Mouse (Mus musculus): ENCODE results near the gene Abi1. TPM values are rescaled to one million over a fixed set of nuclear protein-coding genes. Genes with fewer than 3 reads are reported as not detected.
A peak's percentile ranks its signal among the peaks of the same experiment; 100 is the strongest.
"Not testable (repeated sequence)": the region's sequence is repeated elsewhere in the genome, so short reads cannot be mapped to it uniquely, and the experiment has no call there.

Gene Abi1
- polyA plus RNA-seq, 1 experiment from 2014 or later: 36.1 TPM

DNA sequence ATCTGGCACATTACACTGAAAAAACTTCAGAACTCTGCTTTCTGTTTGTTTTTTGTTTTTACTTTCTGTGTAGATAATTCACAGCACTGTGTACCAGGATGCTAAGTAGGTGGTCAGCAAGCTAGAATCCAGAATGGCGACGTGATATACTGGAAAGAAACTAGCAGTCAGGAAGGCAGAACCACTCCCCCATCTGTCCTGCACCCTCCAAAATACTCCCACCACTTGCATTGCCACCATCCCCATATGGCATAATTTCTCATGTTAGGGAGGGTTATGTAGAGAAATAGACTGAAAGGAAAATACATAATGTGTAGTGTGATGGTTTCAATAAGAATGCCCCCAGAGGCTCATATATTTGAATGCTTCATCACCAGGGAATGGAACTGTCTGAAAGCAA is 11.8 kb upstream of the Abi1 start:
- 90% methylated on average over 2 of the region's 2 CpGs for WGBS

DNA sequence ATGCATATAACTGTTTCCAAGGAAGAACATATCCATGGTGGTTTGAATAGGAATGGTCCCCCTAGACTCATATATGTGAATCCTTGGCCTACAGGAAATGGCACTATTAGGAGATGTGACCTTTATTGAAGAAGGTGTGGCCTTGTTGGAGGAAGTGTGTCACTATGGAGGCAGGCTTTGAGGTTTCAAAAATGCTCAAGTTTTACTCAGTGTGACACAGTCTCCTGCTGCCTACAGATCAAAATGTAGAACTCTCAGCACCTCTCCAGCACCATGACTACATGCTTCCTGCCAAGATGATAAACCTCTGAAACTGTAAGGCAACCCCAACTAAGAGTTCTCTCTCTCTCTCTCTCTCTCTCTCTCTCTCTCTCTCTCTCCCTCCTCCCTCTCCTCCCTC is 8.0 kb upstream of the Abi1 start:
- no peaks in the 10 kb centered on the region for H3K36me3 ChIP-seq (replicated peaks)
- no peak for DNase-seq (ENCODE audit: extremely low spot score, low spot score)
- H3K9me3 ChIP-seq: no peaks in the 10 kb centered on the region
- H3K4me3 ChIP-seq: no peak overlapping the region
- H3K27me3 ChIP-seq (ENCODE audit: poor library complexity, severe bottlenecking): no peaks in the 10 kb centered on the region
- H3K27ac ChIP-seq: no peak overlapping the region
- H3K4me1 ChIP-seq: no peaks in the 10 kb centered on the region

More for the DNA sequence above, 11.8 kb upstream of the Abi1 start:
- no peaks in the 10 kb centered on the region for H3K4me1 ChIP-seq
- H3K4me3 ChIP-seq: no peak overlapping the region
- no peak for DNase-seq (ENCODE audit: extremely low spot score, low spot score)
- no peaks in the 10 kb centered on the region for H3K27me3 ChIP-seq (ENCODE audit: poor library complexity, severe bottlenecking)
- H3K27ac ChIP-seq: no peak overlapping the region
- H3K9me3 ChIP-seq: no peaks in the 10 kb centered on the region
- no peaks in the 10 kb centered on the region for H3K36me3 ChIP-seq (replicated peaks)

DNA sequence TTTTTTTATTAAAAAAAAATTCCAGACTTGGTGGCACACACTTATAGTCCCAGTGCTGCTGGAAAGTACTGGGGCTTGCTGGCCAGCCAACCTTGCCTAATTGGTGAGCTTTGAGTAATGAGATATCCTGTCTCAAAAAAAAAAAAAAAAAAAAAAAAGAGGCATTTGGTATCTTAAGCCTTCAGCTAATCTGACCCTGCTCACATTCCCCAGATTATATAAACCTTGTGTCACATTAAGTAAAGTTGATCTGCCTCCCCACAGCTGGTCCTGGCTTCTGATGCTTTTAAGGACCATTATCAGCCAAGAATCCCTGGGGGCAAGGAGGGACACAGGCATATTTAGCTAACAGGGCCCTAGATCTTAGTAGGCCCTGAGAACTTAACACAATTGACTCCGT is 5.7 kb upstream of the Abi1 start:
- H3K27ac ChIP-seq: no peak overlapping the region

DNA sequence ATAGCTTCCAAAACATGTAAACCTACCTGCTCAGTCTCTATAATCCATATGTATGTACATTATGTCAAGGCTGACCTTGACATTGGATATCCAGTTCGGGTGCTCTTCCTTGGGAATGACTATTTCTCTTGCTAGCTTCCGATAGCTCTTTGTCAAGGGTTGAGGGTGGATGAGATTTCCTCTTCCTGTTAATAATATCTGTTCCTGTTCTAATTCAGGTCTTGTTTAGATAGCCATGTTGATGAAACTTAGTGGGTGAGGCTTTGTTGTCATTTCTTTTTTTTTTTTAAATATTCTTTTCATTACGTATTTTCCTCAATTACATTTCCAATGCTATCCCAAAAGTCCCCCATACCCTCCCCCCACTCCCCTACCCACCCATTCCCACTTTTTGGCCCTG is 2.1 kb upstream of the Abi1 start:
- DNase-seq (ENCODE audit: extremely low spot score, low spot score): no peak
- Histone ChIP-seq H3K9me3 (no peaks in the 10 kb centered on the region), H3K27me3 (ENCODE audit: poor library complexity, severe bottlenecking) (no peaks in the 10 kb centered on the region), H3K27ac (no peak overlapping the region), H3K36me3 (replicated peaks) (no peaks in the 10 kb centered on the region), H3K4me3 (no peak overlapping the region), H3K4me1 (peaks cover 11% of the 10 kb centered on the region)
- 87% methylated on average over 3 of the region's 3 CpGs for WGBS

More for the DNA sequence above, 5.7 kb upstream of the Abi1 start:
- no peaks in the 10 kb centered on the region for H3K36me3 ChIP-seq (replicated peaks)
- H3K9me3 ChIP-seq: no peaks in the 10 kb centered on the region
- H3K27me3 ChIP-seq (ENCODE audit: poor library complexity, severe bottlenecking): no peaks in the 10 kb centered on the region
- WGBS: 38% methylated on average over 1 of the region's 1 CpGs
- H3K4me3 ChIP-seq: no peak overlapping the region
- no peaks in the 10 kb centered on the region for H3K4me1 ChIP-seq
- DNase-seq (ENCODE audit: extremely low spot score, low spot score): no peak

DNA sequence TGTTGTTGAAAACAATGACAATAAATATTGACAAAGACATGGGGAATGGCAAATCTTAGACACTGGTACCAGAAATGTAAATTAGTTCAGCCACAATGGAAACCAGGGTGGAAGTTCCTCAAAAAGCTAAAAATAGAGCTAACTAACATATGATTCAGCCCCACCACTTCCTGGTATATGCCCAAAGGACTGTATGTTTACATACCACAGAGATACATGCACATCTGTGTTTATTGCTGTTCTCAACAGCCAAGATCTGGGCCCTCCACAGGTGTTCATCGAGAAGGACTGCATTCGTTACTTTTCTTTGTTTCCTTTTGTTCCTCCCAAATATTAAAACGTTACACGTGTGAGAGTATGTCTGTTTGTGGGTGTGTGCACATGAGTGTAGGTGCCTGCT is 1.4 kb upstream of the Abi1 start:
- 85% methylated on average over 4 of the region's 4 CpGs for WGBS
- H3K27me3 ChIP-seq (ENCODE audit: poor library complexity, severe bottlenecking): no peaks in the 10 kb centered on the region
- H3K27ac ChIP-seq: no peak overlapping the region
- peaks cover 13% of the 10 kb centered on the region for H3K4me1 ChIP-seq
- no peak overlapping the region for H3K4me3 ChIP-seq
- no peaks in the 10 kb centered on the region for H3K36me3 ChIP-seq (replicated peaks)
- H3K9me3 ChIP-seq: no peaks in the 10 kb centered on the region
- no peak for DNase-seq (ENCODE audit: extremely low spot score, low spot score)

DNA sequence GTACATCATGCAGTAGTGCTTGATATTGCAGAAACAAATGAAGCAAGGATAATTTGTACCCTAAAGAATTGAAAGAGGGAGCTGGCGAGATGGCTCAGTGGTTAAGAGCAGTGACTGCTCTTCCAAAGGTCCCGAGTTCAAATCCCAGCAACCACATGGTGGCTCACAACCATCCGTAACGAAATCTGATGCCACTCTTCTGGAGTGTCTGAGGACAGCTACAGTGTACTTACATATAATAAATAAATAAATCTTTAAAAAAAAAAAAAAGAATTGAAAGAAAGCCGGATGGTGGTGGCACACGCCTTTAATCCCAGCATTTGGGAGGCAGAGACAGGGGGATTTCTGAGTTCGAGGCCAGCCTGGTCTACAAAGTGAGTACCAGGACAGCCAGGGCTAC is 649 bp upstream of the Abi1 start:
- H3K36me3 ChIP-seq (replicated peaks): not testable (repeated sequence)
- WGBS: 95% methylated on average over 7 of the region's 7 CpGs

DNA sequence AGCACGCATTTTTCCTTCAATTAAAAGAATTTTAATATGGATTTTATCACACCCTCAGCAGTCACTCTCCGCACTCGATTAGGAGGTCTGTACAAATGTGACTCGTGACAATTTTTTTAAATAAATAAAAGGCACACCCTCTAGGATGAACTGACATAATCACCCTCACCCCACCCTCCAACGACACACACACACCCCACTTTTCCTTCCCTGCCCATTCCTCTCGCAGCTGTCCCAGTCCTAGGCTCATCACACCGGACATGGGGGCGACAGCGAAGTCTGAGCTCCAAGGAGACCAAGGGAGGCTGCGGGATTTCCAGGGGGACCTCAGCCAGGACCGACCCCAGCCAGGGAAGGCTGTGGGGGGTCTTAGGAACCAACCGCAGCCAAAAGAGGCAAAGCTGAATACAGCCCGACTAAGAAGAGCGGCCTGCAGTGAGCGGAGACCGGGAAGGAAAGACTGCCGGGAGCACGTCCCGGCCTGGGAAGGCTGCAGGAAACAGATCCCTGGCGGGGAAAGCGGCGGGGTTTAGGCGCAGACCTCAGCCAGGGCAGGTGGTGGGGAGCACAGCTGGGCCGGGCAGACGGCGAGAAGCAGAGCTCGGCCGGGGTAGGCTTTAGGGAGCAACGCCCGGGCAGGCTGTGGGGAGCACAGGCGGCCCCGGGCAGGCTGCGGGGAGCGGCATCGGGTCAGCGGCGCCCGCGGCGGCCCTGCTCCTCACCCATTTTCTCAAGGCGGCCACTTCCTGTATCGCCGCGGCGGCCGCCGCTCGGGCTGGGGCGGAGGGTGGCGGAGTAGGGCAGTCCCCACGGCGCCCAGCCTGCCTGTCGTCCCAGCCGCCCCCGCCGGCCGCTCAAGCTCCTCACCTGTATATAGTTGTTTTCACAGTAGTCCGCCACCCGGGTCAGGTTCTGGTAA is 700 bp downstream of the Abi1 start:
- Histone ChIP-seq H3K9me3 (no peaks in the 10 kb centered on the region), H3K36me3 (replicated peaks) (no peaks in the 10 kb centered on the region), H3K4me3 (peak overlapping the region; percentile 95), H3K4me1 (peaks cover 13% of the 10 kb centered on the region), H3K27me3 (ENCODE audit: poor library complexity, severe bottlenecking) (no peaks in the 10 kb centered on the region), H3K27ac (peak overlapping the region; percentile 94)
- under 1% methylated on average over 59 of the region's 59 CpGs for WGBS
- peak; percentile 65 for DNase-seq (ENCODE audit: extremely low spot score, low spot score)

More for the DNA sequence above, 649 bp upstream of the Abi1 start:
- not testable (repeated sequence) for H3K27me3 ChIP-seq (ENCODE audit: poor library complexity, severe bottlenecking); H3K9me3 ChIP-seq; H3K27ac ChIP-seq; DNase-seq (ENCODE audit: extremely low spot score, low spot score)
- Histone ChIP-seq H3K4me3 (peak overlapping the region; percentile 95; the same call in 1 of the 2 replicates), H3K4me1 (peaks cover 13% of the 10 kb centered on the region)

DNA sequence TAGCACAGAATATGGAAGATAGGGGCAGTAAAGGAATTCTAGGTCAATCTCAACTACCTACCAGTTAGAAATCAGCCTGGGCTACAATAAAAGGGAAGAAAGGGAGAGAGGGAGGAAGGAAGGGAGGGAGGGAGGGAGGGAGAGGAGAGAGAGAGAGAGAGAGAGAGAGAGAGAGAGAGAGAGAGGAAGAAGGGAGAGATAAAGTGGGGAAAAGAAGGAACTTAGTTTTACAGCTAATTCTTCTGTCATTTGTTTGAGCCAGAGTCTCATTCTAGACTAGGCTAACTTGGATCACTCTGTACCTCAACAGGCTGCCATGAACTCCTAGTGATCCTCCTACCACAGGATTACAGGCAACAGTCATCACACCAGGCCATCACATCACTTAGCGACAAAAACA is 4.6 kb downstream of the Abi1 start:
- WGBS: 97% methylated on average over 1 of the region's 1 CpGs
- Histone ChIP-seq H3K27ac (no peak overlapping the region), H3K27me3 (ENCODE audit: poor library complexity, severe bottlenecking) (no peaks in the 10 kb centered on the region), H3K4me3 (no peak overlapping the region), H3K36me3 (replicated peaks) (peaks cover 10% of the 10 kb centered on the region), H3K9me3 (no peaks in the 10 kb centered on the region), H3K4me1 (peaks cover 13% of the 10 kb centered on the region)
- DNase-seq (ENCODE audit: extremely low spot score, low spot score): no peak

DNA sequence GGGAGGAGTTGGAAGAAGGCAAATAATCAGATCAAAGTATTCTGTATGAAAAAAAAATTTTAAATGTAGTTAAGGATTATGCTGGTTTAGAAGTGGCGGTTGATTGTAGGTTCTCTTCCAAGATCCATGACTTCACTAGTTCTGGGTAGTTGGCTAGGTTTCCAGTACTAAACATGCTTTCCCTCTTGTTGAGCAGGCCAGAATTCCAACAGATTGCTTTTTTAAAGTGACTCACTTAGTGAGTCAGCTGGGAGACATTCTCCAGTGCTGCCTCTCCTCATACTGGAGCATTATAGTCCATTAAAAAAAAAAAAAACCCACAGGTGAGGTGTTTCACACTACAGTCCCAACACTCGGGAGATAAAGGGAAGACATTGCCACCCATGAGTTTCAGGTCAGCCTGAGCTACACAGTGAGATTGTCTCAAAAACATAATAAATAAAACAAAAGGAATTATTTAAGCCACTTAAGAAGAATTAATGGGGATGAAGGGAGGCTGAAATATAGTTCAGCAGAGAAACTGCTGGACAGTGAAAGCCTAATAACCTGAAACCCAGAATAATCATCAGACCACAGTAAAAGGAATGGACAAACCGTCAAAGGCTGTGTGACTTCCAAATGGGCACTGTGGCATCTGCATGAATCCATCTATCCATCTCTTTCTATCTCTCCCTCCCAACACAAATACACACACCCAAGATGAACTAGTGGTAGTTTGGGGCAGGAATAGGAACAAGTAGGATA is 5.2 kb downstream of the Abi1 start:
- WGBS: 92% methylated on average over 3 of the region's 3 CpGs
- H3K36me3 ChIP-seq (replicated peaks): peaks cover 13% of the 10 kb centered on the region
- H3K4me1 ChIP-seq: peaks cover 13% of the 10 kb centered on the region
- H3K4me3 ChIP-seq: no peak overlapping the region
- H3K27me3 ChIP-seq (ENCODE audit: poor library complexity, severe bottlenecking): no peaks in the 10 kb centered on the region
- peaks cover 2% of the 10 kb centered on the region; the same call in 1 of the 2 replicates for H3K9me3 ChIP-seq
- H3K27ac ChIP-seq: no peak overlapping the region
- DNase-seq (ENCODE audit: extremely low spot score, low spot score): no peak

DNA sequence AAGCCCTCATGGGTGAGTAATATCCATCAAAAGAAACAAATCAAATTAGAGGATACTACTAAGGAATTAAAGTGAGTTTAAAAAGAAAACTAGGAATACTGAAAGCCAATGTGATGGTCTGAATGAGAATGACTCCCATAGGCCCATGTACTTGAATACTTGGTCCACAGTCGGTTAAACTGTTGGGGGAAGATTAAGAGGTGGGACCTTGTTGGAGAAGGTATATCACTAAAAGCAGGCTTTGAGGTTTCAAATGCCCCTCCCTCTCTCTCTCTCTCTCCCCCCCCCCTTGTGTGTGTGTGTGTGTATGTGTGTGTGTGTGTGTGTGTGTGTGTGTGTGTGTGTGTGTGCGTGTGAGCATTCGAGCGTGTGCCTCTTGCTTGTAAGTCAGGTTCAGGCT is 9.4 kb downstream of the Abi1 start:
- 100% methylated on average over 4 of the region's 4 CpGs for WGBS

DNA sequence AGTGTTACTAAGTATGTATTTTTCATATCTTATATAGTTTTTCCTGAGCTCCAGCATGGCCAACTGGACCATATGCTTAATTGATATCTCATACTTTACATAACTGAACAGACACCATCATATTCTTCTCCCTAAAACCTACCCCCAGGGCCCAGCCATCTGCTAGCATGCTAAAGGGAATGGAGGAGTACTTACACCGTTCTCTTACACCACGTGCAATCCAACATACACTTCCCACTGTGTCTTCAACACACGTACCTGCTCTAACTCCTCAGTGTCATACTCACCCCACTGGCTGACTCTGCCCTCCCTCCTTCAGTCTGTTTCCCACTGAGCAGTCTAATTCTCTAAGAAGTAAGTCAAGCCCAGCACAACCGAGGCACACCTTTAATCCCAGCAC is 11.2 kb downstream of the Abi1 start:
- WGBS: 88% methylated on average over 4 of the region's 4 CpGs
- H3K27me3 ChIP-seq (ENCODE audit: poor library complexity, severe bottlenecking): no peaks in the 10 kb centered on the region

More for the DNA sequence above, 9.4 kb downstream of the Abi1 start:
- Histone ChIP-seq H3K9me3 (peaks cover 4% of the 10 kb centered on the region; the same call in 1 of the 2 replicates), H3K4me1 (no peaks in the 10 kb centered on the region), H3K4me3 (no peak overlapping the region), H3K36me3 (replicated peaks) (peaks cover 15% of the 10 kb centered on the region), H3K27me3 (ENCODE audit: poor library complexity, severe bottlenecking) (no peaks in the 10 kb centered on the region), H3K27ac (no peak overlapping the region)
- DNase-seq (ENCODE audit: extremely low spot score, low spot score): no peak

DNA sequence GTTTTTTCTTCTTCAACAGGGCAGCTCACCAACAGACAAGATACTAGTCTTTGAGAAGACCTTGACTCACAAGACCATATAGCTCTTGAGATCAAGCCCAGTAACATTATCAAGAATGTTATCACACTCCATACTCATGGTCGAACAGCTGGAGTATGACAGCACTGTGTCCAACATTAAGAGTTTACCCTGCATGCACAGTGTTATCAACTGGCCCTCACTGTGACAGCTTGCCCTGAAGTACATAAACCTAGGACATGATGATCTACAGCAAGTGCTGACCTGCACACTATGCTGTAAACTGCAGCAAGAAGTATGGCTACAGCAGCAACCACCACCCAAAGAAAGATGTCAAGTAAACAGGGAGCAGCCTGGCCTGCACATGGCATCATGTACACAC is 13.7 kb downstream of the Abi1 start:
- H3K27ac ChIP-seq: no peak overlapping the region
- peaks cover 13% of the 10 kb centered on the region for H3K36me3 ChIP-seq (replicated peaks)
- DNase-seq (ENCODE audit: extremely low spot score, low spot score): no peak
- no peak overlapping the region for H3K4me3 ChIP-seq
- H3K27me3 ChIP-seq (ENCODE audit: poor library complexity, severe bottlenecking): no peaks in the 10 kb centered on the region
- H3K4me1 ChIP-seq: peaks cover 18% of the 10 kb centered on the region
- H3K9me3 ChIP-seq: peaks cover 4% of the 10 kb centered on the region; the same call in 1 of the 2 replicates
- 97% methylated on average over 1 of the region's 1 CpGs for WGBS

More for the DNA sequence above, 11.2 kb downstream of the Abi1 start:
- no peak for DNase-seq (ENCODE audit: extremely low spot score, low spot score)
- Histone ChIP-seq H3K9me3 (peaks cover 4% of the 10 kb centered on the region; the same call in 1 of the 2 replicates), H3K4me1 (no peaks in the 10 kb centered on the region), H3K27ac (no peak overlapping the region), H3K4me3 (no peak overlapping the region), H3K36me3 (replicated peaks) (peaks cover 15% of the 10 kb centered on the region)

All from forebrain, embryonic 10.5 days (tissue).